Mouse (Mus musculus): Measurements from ENCODE around the gene Rap1gap. TPM values are rescaled to one million over a fixed set of nuclear protein-coding genes. Genes with fewer than 3 reads are reported as not detected.

The Rap1gap gene
- total and polyA plus RNA-seq, 3 experiments, result 7.7 to 42.6 TPM; not detected in 1

- Histone ChIP-seq H3K27ac (ENCODE audit: control insufficient read depth, low read depth, low read length) (no peak overlapping the region), H3K27me3 (ENCODE audit: control insufficient read depth in 1 of 2, insufficient read depth in 2 of 2, low read length in 2 of 2) (no peaks in the 10 kb centered on the region), H3K79me2 (ENCODE audit: control insufficient read depth, insufficient read depth, low read length, poor library complexity) (no peaks in the 10 kb centered on the region), H3K4me3 (ENCODE audit: control insufficient read depth in 1 of 2, insufficient read depth in 1 of 2, low read depth in 2 of 2, low read length in 2 of 2) (no peak overlapping the region), H3K9me3 (replicated peaks; ENCODE audit: insufficient read depth, low read length) (no peaks in the 10 kb centered on the region), H3K4me1 (ENCODE audit: control insufficient read depth in 1 of 2, insufficient read depth in 2 of 2, low read length in 2 of 2) (no peaks in the 10 kb centered on the region), H3K36me3 (ENCODE audit: control insufficient read depth in 1 of 2, insufficient read depth in 2 of 2, low read length in 2 of 2) (no peaks in the 10 kb centered on the region), H3K9ac (ENCODE audit: control insufficient read depth, low read depth, low read length, poor library complexity, severe bottlenecking) (no peak overlapping the region)
- TF ChIP-seq RAD21 (IDR thresholded peaks at IDR 0.05; ENCODE audit: low read depth, low read length) (no peak), SIN3A (IDR thresholded peaks at IDR 0.05; ENCODE audit: low read length) (no peak), ELF1 (IDR thresholded peaks at IDR 0.05; ENCODE audit: low read depth, low read length) (no peak), MYB (IDR thresholded peaks at IDR 0.05; ENCODE audit: low read depth, low read length) (no peak), UBTF (IDR thresholded peaks at IDR 0.05; ENCODE audit: borderline replicate concordance, insufficient read depth, low read depth, low read length) (no peak)
- no peak for DNase-seq (ENCODE audit: low read depth, low spot score)
Measured at GRCm38 (mm10) chr4:137657674-137658073, 6.9 kb upstream of the Rap1gap start.

GRCm38 (mm10) chr4:137659541-137659940, 5.0 kb upstream of the Rap1gap start:
- no peak for DNase-seq (ENCODE audit: low read depth, low spot score)
- Histone ChIP-seq H3K9ac (ENCODE audit: control insufficient read depth, low read depth, low read length, poor library complexity, severe bottlenecking) (no peak overlapping the region), H3K36me3 (ENCODE audit: control insufficient read depth in 1 of 2, insufficient read depth in 2 of 2, low read length in 2 of 2) (no peaks in the 10 kb centered on the region), H3K9me3 (replicated peaks; ENCODE audit: insufficient read depth, low read length) (no peaks in the 10 kb centered on the region), H3K4me3 (ENCODE audit: control insufficient read depth in 1 of 2, insufficient read depth in 1 of 2, low read depth in 2 of 2, low read length in 2 of 2) (no peak overlapping the region), H3K79me2 (ENCODE audit: control insufficient read depth, insufficient read depth, low read length, poor library complexity) (no peaks in the 10 kb centered on the region), H3K27ac (ENCODE audit: control insufficient read depth, low read depth, low read length) (no peak overlapping the region), H3K4me1 (ENCODE audit: control insufficient read depth in 1 of 2, insufficient read depth in 2 of 2, low read length in 2 of 2) (no peaks in the 10 kb centered on the region), H3K27me3 (ENCODE audit: control insufficient read depth in 1 of 2, insufficient read depth in 2 of 2, low read length in 2 of 2) (no peaks in the 10 kb centered on the region)
- no peak for TF ChIP-seq SIN3A (IDR thresholded peaks at IDR 0.05; ENCODE audit: low read length)
- 0 out of 2 replicates have a peak, but pooled peaks have one; percentile 3 for TF ChIP-seq POLR2AphosphoS2 (IDR thresholded peaks at IDR 0.05; ENCODE audit: low read length)

GRCm38 (mm10) chr4:137660364-137661077, 4.0 kb upstream of the Rap1gap start:
- Histone ChIP-seq H3K36me3 (ENCODE audit: control insufficient read depth in 1 of 2, insufficient read depth in 2 of 2, low read length in 2 of 2) (no peaks in the 10 kb centered on the region), H3K27me3 (ENCODE audit: control insufficient read depth in 1 of 2, insufficient read depth in 2 of 2, low read length in 2 of 2) (no peaks in the 10 kb centered on the region), H3K9ac (ENCODE audit: control insufficient read depth, low read depth, low read length, poor library complexity, severe bottlenecking) (no peak overlapping the region), H3K4me1 (ENCODE audit: control insufficient read depth in 1 of 2, insufficient read depth in 2 of 2, low read length in 2 of 2) (no peaks in the 10 kb centered on the region), H3K79me2 (ENCODE audit: control insufficient read depth, insufficient read depth, low read length, poor library complexity) (no peaks in the 10 kb centered on the region), H3K4me3 (ENCODE audit: control insufficient read depth in 1 of 2, insufficient read depth in 1 of 2, low read depth in 2 of 2, low read length in 2 of 2) (no peak overlapping the region), H3K9me3 (replicated peaks; ENCODE audit: insufficient read depth, low read length) (no peaks in the 10 kb centered on the region), H3K27ac (ENCODE audit: control insufficient read depth, low read depth, low read length) (no peak overlapping the region)
- no peak for DNase-seq (ENCODE audit: low read depth, low spot score)
- TF ChIP-seq MYB (IDR thresholded peaks at IDR 0.05; ENCODE audit: low read depth, low read length), result no peak
- no peak for TF ChIP-seq TCF12 (IDR thresholded peaks at IDR 0.05; ENCODE audit: low read depth, low read length)
- no peak for TF ChIP-seq ELF1 (IDR thresholded peaks at IDR 0.05; ENCODE audit: low read depth, low read length)
- TF ChIP-seq HCFC1 (IDR thresholded peaks at IDR 0.05; ENCODE audit: low read depth, low read length), result no peak
- no peak for TF ChIP-seq POLR2A (IDR thresholded peaks at IDR 0.05; ENCODE audit: control insufficient read depth in 1 of 2, insufficient read depth in 1 of 2, low read depth in 1 of 2, low read length in 2 of 2, poor library complexity in 1 of 2)
- TF ChIP-seq ZC3H11A (IDR thresholded peaks at IDR 0.05; ENCODE audit: low read depth, low read length), result no peak
- TF ChIP-seq POLR2AphosphoS2 (IDR thresholded peaks at IDR 0.05; ENCODE audit: low read length), result no peak

All from MEL (cell line).